Mouse (Mus musculus) liver, postnatal 0 days (tissue): ENCODE results near the gene 4930426L09Rik.

Experiments used
- CTCF ChIP-seq: sonication (generic); IDR thresholded peaks from 2 replicates; pipeline ENCODE4 v1.5.1; 2016; ENCODE audit warnings: antibody characterized with exemption, low read depth
- EP300 ChIP-seq: IDR thresholded peaks from 2 replicates; pipeline ENCODE4 v1.6.1; 2016; ENCODE audit warnings: antibody characterized with exemption, low read depth, mild to moderate bottlenecking

GRCm38 (mm10) chr2:19006124-19006523, 8.0 kb downstream of the 4930426L09Rik start:
- TF ChIP-seq CTCF, result no peak
- no peak for TF ChIP-seq EP300
